Mouse (Mus musculus) mouse trophoblast stem cell (cell line): ENCODE results near the gene Igdcc3.

Source experiments
- in situ Hi-C, 2 experiments: fragments of 300-500 bp; cut with MseI, MboI; formaldehyde crosslinking; loops; 2 replicates in 1 of 2; 3 replicates in 1 of 2; pipeline ENCODE4 v1.15.1; 2025

Gene Igdcc3

GRCm38 (mm10) chr9:65175939-65176871 lies 35.2 kb downstream of the Igdcc3 start:
- in situ Hi-C loops: no loop called here

- in situ Hi-C loops: no loop called here
Measured at GRCm38 (mm10) chr9:65177497-65177896, 36.5 kb downstream of the Igdcc3 start.

GRCm38 (mm10) chr9:65177912-65178311 lies 36.9 kb downstream of the Igdcc3 start:
- in situ Hi-C loops: no loop called here

GRCm38 (mm10) chr9:65178336-65179213 lies 37.6 kb downstream of the Igdcc3 start:
- in situ Hi-C loops: no loop called here

GRCm38 (mm10) chr9:65179817-65180624 lies 39.0 kb downstream of the Igdcc3 start:
- in situ Hi-C loops: loop anchor here in 1 of 2 experiments (10.0 kb wide), 1 partner anchor 45 kb away; no protein-coding TSS in a partner anchor

GRCm38 (mm10) chr9:65188599-65188998 lies 47.6 kb downstream of the Igdcc3 start:
- in situ Hi-C loops: loop anchor here (5.0 to 10.0 kb wide), 2 partner anchors 51 to 54 kb away; no protein-coding TSS in a partner anchor

- in situ Hi-C loops: no loop called here
Measured at GRCm38 (mm10) chr9:65190306-65190705, 49.3 kb downstream of the Igdcc3 start.

- in situ Hi-C loops: no loop called here
Measured at GRCm38 (mm10) chr9:65191389-65191754, 50.4 kb downstream of the Igdcc3 start.

- in situ Hi-C loops: no loop called here
Measured at GRCm38 (mm10) chr9:65191755-65192469, 50.9 kb downstream of the Igdcc3 start.

GRCm38 (mm10) chr9:65193214-65193613 lies 52.2 kb downstream of the Igdcc3 start:
- in situ Hi-C loops: no loop called here

- in situ Hi-C loops: no loop called here
Measured at GRCm38 (mm10) chr9:65195053-65195452, 54.1 kb downstream of the Igdcc3 start, which contains the start of gene Parp16. Gene Parp16, plus strand, starts transcription at chr9:65195353.

- in situ Hi-C loops: no loop called here
Measured at GRCm38 (mm10) chr9:65195621-65195981, 54.6 kb downstream of the Igdcc3 start.

GRCm38 (mm10) chr9:65195982-65196737 lies 55.2 kb downstream of the Igdcc3 start:
- in situ Hi-C loops: no loop called here

GRCm38 (mm10) chr9:65196738-65197569 lies 56.0 kb downstream of the Igdcc3 start:
- in situ Hi-C loops: no loop called here

- in situ Hi-C loops: no loop called here
Measured at GRCm38 (mm10) chr9:65197826-65198225, 56.8 kb downstream of the Igdcc3 start.

GRCm38 (mm10) chr9:65199723-65200122 lies 58.7 kb downstream of the Igdcc3 start:
- in situ Hi-C loops: no loop called here

- in situ Hi-C loops: no loop called here
Measured at GRCm38 (mm10) chr9:65200606-65201005, 59.6 kb downstream of the Igdcc3 start.

- in situ Hi-C loops: no loop called here
Measured at GRCm38 (mm10) chr9:65201021-65201380, 60.0 kb downstream of the Igdcc3 start.
